9 mouse cellular contexts compared by ENCODE assay signal in genomic region chr15:100463712-100464111, GRCm38 (mm10). TPM values are rescaled to one million over a fixed set of nuclear protein-coding genes. Genes with fewer than 3 reads are reported as not detected.
DNase-seq lines count a peak whose midpoint lies in the region; ATAC-seq and TF ChIP-seq lines count a peak whose summit lies in the region.
"Had no signal": no experiment of that assay in that cellular context is flagged by ENCODE, and none has a peak within 500 bp of the region (broad histone marks: within the 10 kb centered on the region; RNA-seq: fewer than 3 reads in every experiment).

No protein-coding gene starts in this region.

- H3K4me1 ChIP-seq in E14TG2a.4 (replicated peaks; ENCODE audit: low read depth, low read length), result peaks cover 33% of the 10 kb centered on the region

- ATAC-seq in frontal cortex, adult (ENCODE audit: low TSS enrichment), result peak; percentile 42

- intact Hi-C loops in heart, postnatal 14 days (cut with DNase I), result no loop called here
- intact Hi-C loops in heart, postnatal 25 days (cut with DNase I), result loop anchor here (2.0 kb wide), 1 partner anchor 219 kb away; no protein-coding TSS in a partner anchor

- H3K9me3 ChIP-seq in E14TG2a.4 (ENCODE audit: low read length), result no peaks in the 10 kb centered on the region
- H3K9me3 ChIP-seq: embryonic facial prominence, embryonic 12.5 days had no signal

- H3K27me3 ChIP-seq in E14TG2a.4 (ENCODE audit: insufficient read depth, low read length), result peaks cover 10% of the 10 kb centered on the region

- no peaks in the 10 kb centered on the region for H3K36me3 ChIP-seq in E14TG2a.4 (ENCODE audit: insufficient read depth, low read length)
- H3K36me3 ChIP-seq: embryonic facial prominence, embryonic 12.5 days had no signal

- TF ChIP-seq CTCF in E14TG2a.4 (conservative IDR thresholded peaks at IDR 0.05; ENCODE audit: low read length), result peak; percentile 76

- DNase-seq in heart, postnatal 14 days, result peak; percentile 60 to 71
- DNase-seq in heart, postnatal 25 days (ENCODE audit: low spot score), result no peak
- peak; percentile 81 for DNase-seq in brain, adult 2 months (ENCODE audit: low read depth, low spot score)
- peak; percentile 70 to 81 for DNase-seq in layer of hippocampus, postnatal 14 days (ENCODE audit: low spot score in 2 of 2)
- peak; percentile 86 for DNase-seq in naive thymus-derived CD4-positive, alpha-beta T cell, adult 2 months (ENCODE audit: low read depth)
- DNase-seq in thymus, postnatal 10 days (ENCODE audit: low spot score in 2 of 2), result peak; percentile 62 to 74

- H3K4me3 ChIP-seq in E14TG2a.4 (replicated peaks; ENCODE audit: low read length), result no peak overlapping the region
- H3K4me3 ChIP-seq: embryonic facial prominence, embryonic 12.5 days had no signal

RNA-seq across cellular contexts. Expression of gene Letmd1, which starts 5.1 kb away (rescaled TPM):
- 10 to 100 TPM; 12.8 to 20.4 TPM for total RNA-seq in heart, postnatal 14 days (2021)
- 10 to 100 TPM; 13.6 to 14.6 TPM for total RNA-seq in heart, postnatal 25 days (2021)
- total RNA-seq in layer of hippocampus, postnatal 14 days (2021), result 10 to 100 TPM; 61.1 to 66.6 TPM

RNA-seq across cellular contexts. Expression of gene Csrnp2, which starts 31.6 kb away (rescaled TPM):
- 1 to 10 TPM; 3.1 to 3.2 TPM for total RNA-seq in heart, postnatal 14 days (2021)
- total RNA-seq in heart, postnatal 25 days (2021), result 1 to 10 TPM; 2.5 to 2.9 TPM
- 10 to 100 TPM; 27.6 to 28.9 TPM for total RNA-seq in layer of hippocampus, postnatal 14 days (2021)

RNA-seq across cellular contexts. Expression of gene Slc11a2, which starts 38.8 kb away (rescaled TPM):
- total RNA-seq in heart, postnatal 14 days (2021), result 10 to 100 TPM; 53.6 to 58.2 TPM
- total RNA-seq in heart, postnatal 25 days (2021), result 10 to 100 TPM; 52.6 to 56.9 TPM
- 10 to 100 TPM; 61.4 to 65.1 TPM for total RNA-seq in layer of hippocampus, postnatal 14 days (2021)

RNA-seq across cellular contexts. Expression of gene Gm5475, which starts 41.8 kb away (rescaled TPM):
- total RNA-seq in heart, postnatal 14 days (2021), result not detected
- total RNA-seq in heart, postnatal 25 days (2021), result not detected
- not detected for total RNA-seq in layer of hippocampus, postnatal 14 days (2021)

Comparison
In these comparisons a context has a peak if more than half of its experiments do, and no peak if none do; other contexts are left out.
1. RNA of gene Csrnp2, which starts 31.6 kb away (total RNA-seq): 27.6 to 28.9 TPM in layer of hippocampus, postnatal 14 days; 3.1 to 3.2 TPM in heart, postnatal 14 days and 2.5 to 2.9 TPM in heart, postnatal 25 days; every median in the first group is over 4 times any median in the second.